In genomic region chr6:118137148-118137547, GRCm38 (mm10) we compare ENCODE assay signal across 23 mouse cellular contexts. TPM values are rescaled to one million over a fixed set of nuclear protein-coding genes. Genes with fewer than 3 reads are reported as not detected.
A peak's percentile ranks its signal among the peaks of the same experiment; 100 is the strongest.
DNase-seq lines count a peak whose midpoint lies in the region; ATAC-seq and TF ChIP-seq lines count a peak whose summit lies in the region.
"Had no signal": no experiment of that assay in that cellular context is flagged by ENCODE, and none has a peak within 500 bp of the region (broad histone marks: within the 10 kb centered on the region; RNA-seq: fewer than 3 reads in every experiment).

No protein-coding gene starts in this region.

- no peak for DNase-seq in heart, postnatal 14 days
- peak in 1 of 3 experiments; percentile 28 for DNase-seq in liver, embryonic 14.5 days (ENCODE audit: low read depth in 3 of 3, low spot score in 3 of 3)
- DNase-seq in heart, adult 18-20 months, result no peak
- DNase-seq in hindbrain, postnatal 0 days (ENCODE audit: low spot score), result no peak
- DNase-seq: adrenal gland, postnatal 36 days; cerebellum, adult 8-10 months; gastrocnemius, postnatal 25 days; kidney, postnatal 36 days; layer of hippocampus, adult 9-11 months; left cerebral cortex, postnatal 4 days; lung, postnatal 4 days; thymus, postnatal 36 days had no signal

- 70% methylated on average over 2 of the region's 2 CpGs for WGBS in heart, embryonic 13.5 days
- WGBS in bone marrow, adult 2 months, result 11% methylated on average over 2 of the region's 2 CpGs
- 13% methylated on average over 2 of the region's 2 CpGs for WGBS in liver, embryonic 14.5 days (ENCODE audit: insufficient replicate concordance)
- 69% methylated on average over 2 of the region's 2 CpGs for WGBS in intestine, embryonic 15.5 days
- WGBS in hindbrain, postnatal 0 days, result 77% methylated on average over 2 of the region's 2 CpGs

- no peak for TF ChIP-seq POLR2A in bone marrow, adult 2 months (IDR thresholded peaks at IDR 0.05; ENCODE audit: borderline replicate concordance, control insufficient read depth, low read depth, low read length)

- H3K4me2 ChIP-seq in heart, embryonic 13.5 days, result no peak overlapping the region
- peak overlapping the region; percentile 74 for H3K4me2 ChIP-seq in liver, embryonic 14.5 days (ENCODE audit: low read depth)
- H3K4me2 ChIP-seq in intestine, embryonic 15.5 days (replicated peaks), result no peak overlapping the region
- no peak overlapping the region for H3K4me2 ChIP-seq in hindbrain, postnatal 0 days (ENCODE audit: low read depth, low read length)
- H3K4me2 ChIP-seq: heart, embryonic 11.5 days; midbrain, embryonic 13.5 days had no signal

- intact Hi-C loops in heart, postnatal 14 days (cut with DNase I), result no loop called here

- H3K36me3 ChIP-seq in heart, embryonic 13.5 days, result no peaks in the 10 kb centered on the region
- no peaks in the 10 kb centered on the region for H3K36me3 ChIP-seq in liver, embryonic 14.5 days (replicated peaks; ENCODE audit: control insufficient read depth, insufficient read depth, low read depth)
- H3K36me3 ChIP-seq in intestine, embryonic 15.5 days, result no peaks in the 10 kb centered on the region
- no peaks in the 10 kb centered on the region for H3K36me3 ChIP-seq in hindbrain, postnatal 0 days (ENCODE audit: insufficient read depth, low read length)
- H3K36me3 ChIP-seq: embryonic facial prominence, embryonic 13.5 days; hindbrain, embryonic 10.5 days; midbrain, embryonic 13.5 days; neural tube, embryonic 15.5 days had no signal

- no peaks in the 10 kb centered on the region; the same call in 1 of the 2 replicates for H3K27me3 ChIP-seq in heart, embryonic 13.5 days (replicated peaks)
- no peaks in the 10 kb centered on the region for H3K27me3 ChIP-seq in liver, embryonic 14.5 days (ENCODE audit: control insufficient read depth, insufficient read depth, low read length)
- H3K27me3 ChIP-seq in intestine, embryonic 15.5 days (replicated peaks), result no peaks in the 10 kb centered on the region
- H3K27me3 ChIP-seq in hindbrain, postnatal 0 days (ENCODE audit: insufficient read depth, low read length), result no peaks in the 10 kb centered on the region
- H3K27me3 ChIP-seq: embryonic facial prominence, embryonic 13.5 days; midbrain, embryonic 13.5 days; neural tube, embryonic 15.5 days had no signal

- peak overlapping the region; percentile 33; the same call in 1 of the 2 replicates for H3K9ac ChIP-seq in heart, embryonic 13.5 days
- H3K9ac ChIP-seq in liver, embryonic 14.5 days (replicated peaks), result no peak overlapping the region
- H3K9ac ChIP-seq in intestine, embryonic 15.5 days, result no peak overlapping the region
- no peak overlapping the region for H3K9ac ChIP-seq in hindbrain, postnatal 0 days (replicated peaks; ENCODE audit: low read length)
- H3K9ac ChIP-seq: embryonic facial prominence, embryonic 13.5 days; midbrain, embryonic 13.5 days; neural tube, embryonic 15.5 days had no signal

- H3K4me1 ChIP-seq in heart, embryonic 13.5 days, result peaks cover 7% of the 10 kb centered on the region
- H3K4me1 ChIP-seq in bone marrow, adult 2 months (ENCODE audit: control insufficient read depth, insufficient read depth, low read length), result peaks cover 2% of the 10 kb centered on the region; the same call in 1 of the 2 replicates
- H3K4me1 ChIP-seq in liver, embryonic 14.5 days (replicated peaks; ENCODE audit: control insufficient read depth in 2 of 2, insufficient read depth in 2 of 2, low read length in 1 of 2), result peaks cover 5 to 14% of the 10 kb centered on the region in 2 experiments
- no peaks in the 10 kb centered on the region for H3K4me1 ChIP-seq in intestine, embryonic 15.5 days (replicated peaks)
- no peaks in the 10 kb centered on the region for H3K4me1 ChIP-seq in hindbrain, postnatal 0 days (ENCODE audit: insufficient read depth, low read length)

- no peak overlapping the region for H3K27ac ChIP-seq in heart, embryonic 13.5 days (replicated peaks)
- peak overlapping the region; percentile 59; the same call in 1 of the 2 replicates for H3K27ac ChIP-seq in bone marrow, adult 2 months (ENCODE audit: control insufficient read depth, insufficient read depth, low read depth, low read length, poor library complexity)
- H3K27ac ChIP-seq in liver, embryonic 14.5 days, result 0 out of 2 replicates have a peak overlapping the region, but pooled peaks have one; percentile 9
- H3K27ac ChIP-seq in intestine, embryonic 15.5 days, result no peak overlapping the region
- no peak overlapping the region for H3K27ac ChIP-seq in hindbrain, postnatal 0 days
- H3K27ac ChIP-seq: embryonic facial prominence, embryonic 13.5 days; hindbrain, embryonic 10.5 days; left cerebral cortex, adult 2 months; midbrain, embryonic 13.5 days; neural tube, embryonic 15.5 days had no signal

- no peaks in the 10 kb centered on the region for H3K9me3 ChIP-seq in heart, embryonic 13.5 days
- H3K9me3 ChIP-seq in liver, embryonic 14.5 days (ENCODE audit: control insufficient read depth, low read length), result no peaks in the 10 kb centered on the region
- no peaks in the 10 kb centered on the region for H3K9me3 ChIP-seq in intestine, embryonic 15.5 days
- no peaks in the 10 kb centered on the region for H3K9me3 ChIP-seq in hindbrain, postnatal 0 days (ENCODE audit: low read length)
- H3K9me3 ChIP-seq: embryonic facial prominence, embryonic 13.5 days; hindbrain, embryonic 10.5 days; midbrain, embryonic 13.5 days; neural tube, embryonic 15.5 days had no signal

- no peak for ATAC-seq in heart, embryonic 13.5 days (ENCODE audit: extremely low read depth, insufficient number of reproducible peaks, low FRiP score, low TSS enrichment)
- no peak for ATAC-seq in liver, embryonic 14.5 days (ENCODE audit: insufficient read depth)
- ATAC-seq in megakaryocyte-erythroid progenitor cell, adult 5-6 weeks (replicated peaks; ENCODE audit: low FRiP score, low TSS enrichment, poor library complexity, severe bottlenecking), result peak; percentile 56
- no peak for ATAC-seq in intestine, embryonic 15.5 days
- ATAC-seq in hindbrain, postnatal 0 days, result no peak
- ATAC-seq: forebrain, embryonic 14.5 days; midbrain, embryonic 13.5 days had no signal

- TF ChIP-seq CTCF in bone marrow, adult 2 months (IDR thresholded peaks at IDR 0.05; ENCODE audit: control insufficient read depth, insufficient read depth, low read length), result no peak
- TF ChIP-seq CTCF in liver, embryonic 14.5 days (IDR thresholded peaks at IDR 0.05; ENCODE audit: low read depth), result no peak
- TF ChIP-seq CTCF in hindbrain, postnatal 0 days (IDR thresholded peaks at IDR 0.05; ENCODE audit: low read depth), result no peak

- no peak for TF ChIP-seq EP300 in liver, embryonic 14.5 days (IDR thresholded peaks at IDR 0.05; ENCODE audit: low read depth)

- no peak overlapping the region for H3K4me3 ChIP-seq in heart, embryonic 13.5 days
- peak overlapping the region; percentile 58 for H3K4me3 ChIP-seq in bone marrow, adult 2 months (replicated peaks; ENCODE audit: control insufficient read depth, low read depth, low read length)
- no peak overlapping the region for H3K4me3 ChIP-seq in liver, embryonic 14.5 days (ENCODE audit: insufficient read depth in 1 of 2, low read depth in 2 of 2, low read length in 2 of 2)
- no peak overlapping the region for H3K4me3 ChIP-seq in intestine, embryonic 15.5 days (replicated peaks)
- H3K4me3 ChIP-seq in hindbrain, postnatal 0 days (ENCODE audit: low read length), result no peak overlapping the region
- H3K4me3 ChIP-seq: embryonic facial prominence, embryonic 13.5 days; hindbrain, embryonic 10.5 days; midbrain, embryonic 13.5 days; neural tube, embryonic 15.5 days had no signal

RNA-seq across cellular contexts. Expression of gene Csgalnact2, which starts 1.8 kb away (rescaled TPM):
- 9.3 and 9.7 TPM in 2 replicates for polyA plus RNA-seq in heart, embryonic 13.5 days (2015; fragmentation: Nextera tagmentation; extraction: Ambion mirVana)
- total RNA-seq in heart, postnatal 14 days (2021), result 10 to 100 TPM; 14.5 to 15.7 TPM
- 10.8 and 12.8 TPM in 2 replicates for polyA plus RNA-seq in bone marrow, adult 2 months (2011; ENCODE audit: insufficient read depth, insufficient read length, low replicate concordance, missing spikeins)
- 3.0 and 4.5 TPM in 2 replicates for polyA plus RNA-seq in liver, embryonic 14.5 days (2012; rRNA removed)
- 8.5 and 8.6 TPM in 2 replicates for polyA plus RNA-seq in liver, embryonic 14.5 days (2014; fragmentation: Nextera tagmentation; extraction: Ambion mirVana)
- total RNA-seq in megakaryocyte-erythroid progenitor cell, adult 5-6 weeks (2014; fragmentation: Nextera tagmentation), result 34.2 and 37.1 TPM in 2 replicates
- 71.7 and 117 TPM in 2 replicates for total RNA-seq in megakaryocyte-erythroid progenitor cell, adult 5-6 weeks (2017)
- polyA plus RNA-seq in intestine, embryonic 15.5 days (2015; fragmentation: Nextera tagmentation; extraction: Ambion mirVana), result 10.4 and 12.1 TPM in 2 replicates
- 10 to 100 TPM; 17.5 to 17.9 TPM for total RNA-seq in heart, adult 18-20 months (2021)
- 7.2 and 11.2 TPM in 2 replicates for total RNA-seq in hindbrain, postnatal 0 days (2014; rRNA removed)
- polyA plus RNA-seq in hindbrain, postnatal 0 days (2015; fragmentation: Nextera tagmentation; extraction: Ambion mirVana), result 9.3 and 11.2 TPM in 2 replicates

Comparison
In these comparisons a context has a peak if more than half of its experiments do, and no peak if none do; other contexts are left out.
1. H3K27ac ChIP-seq: peak in bone marrow, adult 2 months (single experiment) and liver, embryonic 14.5 days (single experiment); none in heart, embryonic 13.5 days (single experiment), intestine, embryonic 15.5 days (single experiment) and hindbrain, postnatal 0 days (single experiment).